Mouse (Mus musculus) CD8-positive naive resting alpha-beta T cell, adult 2 months (primary cell): ENCODE data around the gene Gadl1.

ENCODE experiments used
- DNase-seq, 2 experiments: peaks; one replicate each; pipeline ENCODE4 v3.0.0; 2022; ENCODE audit warnings: low read depth in 2 of 2, low spot score in 2 of 2

Gadl1 gene

GRCm38 (mm10) chr9:115909155-115909554 lies at the start of gene Gadl1:
Gene Gadl1, plus strand, starts transcription at chr9:115909455.
- DNase-seq: no peak

- DNase-seq: no peak
Measured at GRCm38 (mm10) chr9:115862802-115863201, 46.5 kb upstream of the Gadl1 start.

GRCm38 (mm10) chr9:115863326-115863725 lies 45.9 kb upstream of the Gadl1 start:
- DNase-seq: peak in 1 of 2 experiments; percentile 27

DNA sequence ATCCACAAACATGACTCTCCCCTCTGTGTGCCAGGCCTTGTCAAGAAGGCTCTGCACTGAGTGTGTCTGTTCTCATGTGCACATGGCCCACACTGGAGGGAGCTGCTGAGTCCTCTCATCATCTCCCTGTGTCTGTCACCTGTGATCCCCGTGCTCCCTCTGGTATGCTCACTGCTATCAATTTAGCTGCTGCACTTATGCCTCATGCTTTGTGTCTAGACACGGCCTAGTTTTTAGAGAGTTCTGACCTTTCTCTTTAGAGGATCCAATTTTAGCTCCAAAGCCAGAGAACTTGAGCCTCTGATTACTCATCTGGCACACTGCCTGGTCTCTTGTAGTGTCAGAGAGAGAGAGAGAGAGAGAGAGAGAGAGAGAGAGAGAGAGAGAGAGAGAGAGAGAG lies 42.0 kb upstream of the Gadl1 start:
- DNase-seq: no peak

- DNase-seq: no peak
Measured at GRCm38 (mm10) chr9:115870168-115870567, 39.1 kb upstream of the Gadl1 start.

GRCm38 (mm10) chr9:115870640-115871039 lies 38.6 kb upstream of the Gadl1 start:
- DNase-seq: no peak

DNA sequence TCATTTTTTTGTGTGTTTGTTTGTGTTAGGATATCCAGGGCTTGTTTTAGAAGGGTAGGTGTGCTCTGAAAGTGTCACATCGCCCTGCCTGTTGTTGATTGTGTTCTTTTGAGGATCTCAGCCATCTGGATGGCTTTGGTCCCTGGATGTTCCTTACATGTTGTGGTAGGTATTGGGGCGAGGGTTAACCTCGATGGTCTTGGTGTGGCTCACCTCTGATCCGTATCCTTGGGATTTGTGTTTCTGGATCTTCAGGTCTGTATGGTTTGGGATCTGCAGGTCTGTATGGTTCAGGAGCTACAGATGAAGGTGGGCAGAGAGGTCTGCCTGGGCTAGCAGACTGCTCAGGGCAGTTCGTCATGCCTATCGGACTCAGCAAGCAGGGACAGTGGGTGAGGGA lies 28.8 kb upstream of the Gadl1 start:
- no peak for DNase-seq

DNA sequence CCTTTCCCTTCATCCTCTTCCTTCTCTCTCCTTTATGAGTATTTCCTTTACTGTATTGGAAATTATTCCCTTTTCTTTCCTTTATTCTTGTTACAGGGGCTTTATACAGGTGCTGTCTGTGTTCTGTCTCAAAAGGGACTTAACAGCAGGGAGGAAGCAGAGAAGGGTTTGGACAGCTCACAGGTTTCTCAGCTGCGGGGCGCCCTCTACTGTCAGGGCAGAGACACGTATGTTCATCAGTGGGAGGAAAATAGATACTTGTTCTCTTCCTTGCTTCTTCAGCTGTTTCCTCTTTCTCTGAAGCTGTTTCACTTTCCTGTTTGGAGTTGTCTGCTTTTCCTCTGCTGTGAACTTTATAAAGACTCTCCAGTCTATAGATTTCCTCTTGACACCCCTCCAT lies 28.1 kb upstream of the Gadl1 start:
- peak; percentile 14 to 20 for DNase-seq

- DNase-seq: no peak
Measured at GRCm38 (mm10) chr9:115882627-115883200, 26.5 kb upstream of the Gadl1 start.

DNA sequence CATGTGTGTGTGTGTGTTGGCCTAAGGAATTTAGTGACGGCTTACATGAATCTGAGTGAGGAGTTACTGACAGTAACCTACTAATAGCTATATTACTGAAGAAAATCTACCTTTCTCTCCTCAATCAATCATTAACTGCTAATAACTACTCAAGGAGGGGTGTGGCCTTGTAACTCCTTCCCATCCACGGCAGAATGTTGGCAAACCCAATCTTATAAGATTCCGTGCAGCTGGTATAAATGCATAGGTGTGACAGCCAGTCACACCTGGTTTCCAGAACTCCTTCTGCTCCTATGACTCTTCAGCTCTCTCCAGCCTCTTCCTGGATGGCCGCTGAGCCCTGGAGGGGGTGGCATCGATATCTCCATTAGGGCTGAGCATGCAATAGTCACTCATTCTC lies 25.8 kb upstream of the Gadl1 start:
- DNase-seq: no peak

GRCm38 (mm10) chr9:115887571-115887970 lies 21.7 kb upstream of the Gadl1 start:
- no peak for DNase-seq

DNA sequence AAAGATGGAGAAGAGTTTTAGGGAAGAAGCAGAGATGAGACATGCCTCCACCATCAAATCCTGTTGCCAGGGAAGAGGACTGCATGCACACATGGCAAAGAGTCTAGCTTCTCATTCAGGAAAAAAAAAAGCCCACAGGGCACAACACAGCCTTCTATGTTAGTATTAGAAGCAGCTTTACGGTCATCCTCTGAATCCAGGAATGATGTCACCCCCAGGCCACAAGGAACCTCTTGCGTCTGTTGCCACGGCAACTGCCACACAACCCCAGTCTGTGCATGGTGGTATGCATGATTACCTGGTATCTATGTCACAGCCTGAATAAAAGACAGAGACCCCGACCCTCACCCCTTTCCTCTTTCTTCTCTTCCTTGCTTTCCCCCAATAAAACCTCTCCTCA lies 16.1 kb upstream of the Gadl1 start:
- DNase-seq: no peak

GRCm38 (mm10) chr9:115893947-115894346 lies 15.3 kb upstream of the Gadl1 start:
- DNase-seq: no peak

DNA sequence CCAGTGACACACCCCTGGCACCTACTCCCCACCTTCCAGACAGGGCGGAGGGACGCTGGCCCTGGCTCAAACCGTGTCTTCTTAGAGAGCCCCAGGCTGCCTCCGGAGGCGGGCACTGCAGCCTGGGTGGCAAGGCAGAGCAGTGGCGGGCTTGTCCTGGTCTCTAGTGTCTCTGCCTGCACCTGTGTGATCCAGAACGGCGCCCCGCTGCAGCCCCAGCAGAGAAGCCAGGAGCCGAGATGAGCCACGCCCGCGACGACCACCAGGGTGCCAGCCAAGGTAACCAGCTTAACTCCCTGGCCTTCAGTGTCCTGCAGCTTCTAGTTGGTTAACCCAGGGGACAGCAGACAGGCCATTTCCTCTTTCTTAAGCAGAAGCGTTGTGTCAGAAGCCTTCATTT lies 930 bp upstream of the Gadl1 start:
- DNase-seq: no peak

GRCm38 (mm10) chr9:115914006-115914405 lies 4.8 kb downstream of the Gadl1 start:
- DNase-seq: no peak

DNA sequence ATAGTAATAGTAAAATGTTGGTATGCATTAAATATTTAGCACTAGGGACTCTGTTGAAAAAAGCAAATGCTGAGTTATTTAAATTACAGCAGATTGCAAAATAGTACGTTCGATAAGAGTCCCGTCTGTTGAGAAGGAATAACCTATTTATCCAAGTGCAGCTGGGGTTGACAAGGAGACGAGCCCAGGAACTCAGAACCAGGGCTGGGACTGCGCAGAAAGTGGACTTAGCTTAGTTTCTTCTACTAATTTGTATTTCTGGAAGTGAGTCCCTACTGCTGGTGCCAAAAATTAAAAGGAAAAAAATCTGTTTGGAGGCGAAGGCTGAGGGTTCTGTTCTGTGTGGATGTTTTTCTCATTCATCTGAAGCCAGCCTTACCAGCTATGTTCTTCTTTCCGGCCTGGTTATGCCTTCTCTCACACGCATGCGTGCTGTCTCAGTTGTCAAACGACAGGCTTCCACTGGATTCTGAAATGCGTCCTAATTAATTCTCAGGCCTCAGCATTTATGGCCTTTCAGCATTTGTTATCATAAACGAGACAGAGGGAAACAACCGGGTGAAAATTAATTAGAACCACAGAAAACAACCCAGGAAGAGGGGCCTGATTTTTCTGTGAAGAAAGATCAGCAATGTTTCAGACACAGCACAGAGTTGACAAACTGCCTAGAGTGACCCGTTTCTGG lies 6.5 kb downstream of the Gadl1 start:
- DNase-seq: no peak

DNA sequence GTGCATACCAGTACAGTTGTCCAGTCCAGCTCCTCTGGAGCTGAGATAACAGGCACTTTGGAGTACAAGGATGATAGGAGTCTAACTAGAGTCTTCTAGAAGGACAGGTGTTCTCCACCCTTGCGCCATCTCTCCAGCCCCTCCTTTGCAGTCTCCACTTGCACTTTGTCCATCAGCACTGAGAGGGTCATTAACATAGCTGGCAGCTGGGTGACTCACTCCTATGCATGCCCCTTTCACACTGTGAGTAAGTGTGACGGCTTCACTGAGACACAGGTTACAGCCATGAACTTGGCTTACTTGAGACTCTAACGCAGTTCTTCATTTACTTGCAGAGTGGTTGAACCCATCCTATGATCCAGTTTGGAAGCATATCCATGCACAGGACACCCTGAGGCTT lies 10.5 kb downstream of the Gadl1 start:
- DNase-seq: no peak

DNA sequence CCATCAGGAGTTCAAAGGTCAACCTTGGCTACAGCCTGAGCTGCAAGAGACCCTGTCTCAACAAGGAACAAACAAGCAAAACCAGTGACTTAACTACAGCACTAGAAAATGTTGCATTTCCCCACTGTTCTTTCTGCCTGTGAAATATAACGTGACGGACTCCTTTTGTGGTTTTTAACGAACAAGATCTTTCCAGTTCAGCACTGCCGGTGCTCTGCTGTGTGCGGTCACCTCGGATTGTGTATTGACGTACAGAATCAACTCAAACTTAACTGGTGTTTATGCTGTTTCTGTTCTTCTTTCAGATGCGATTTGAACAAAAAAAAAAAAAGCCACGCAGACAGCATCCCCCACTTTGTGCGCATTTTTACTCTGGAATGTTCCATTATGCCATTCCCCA lies 13.4 kb downstream of the Gadl1 start:
- no peak for DNase-seq

DNA sequence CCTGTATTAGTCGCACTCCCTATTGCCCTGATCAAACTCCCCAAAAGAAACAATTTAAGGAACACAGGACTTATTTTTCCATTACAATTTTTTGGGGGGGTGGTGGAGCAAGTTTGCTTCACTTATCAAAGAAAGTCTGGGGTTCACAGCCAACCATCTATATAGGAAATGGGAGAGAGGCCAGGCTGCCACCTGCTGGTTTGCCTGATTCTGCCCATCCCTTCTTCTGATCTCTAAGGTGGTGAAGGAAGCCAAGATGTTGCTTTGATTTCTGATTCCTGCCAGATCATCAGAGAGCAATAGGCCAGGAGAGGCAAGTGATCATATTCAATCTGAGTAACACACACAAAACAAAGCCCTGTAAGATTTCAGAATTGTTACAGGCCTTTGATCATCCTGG lies 14.8 kb downstream of the Gadl1 start:
- DNase-seq: no peak

DNA sequence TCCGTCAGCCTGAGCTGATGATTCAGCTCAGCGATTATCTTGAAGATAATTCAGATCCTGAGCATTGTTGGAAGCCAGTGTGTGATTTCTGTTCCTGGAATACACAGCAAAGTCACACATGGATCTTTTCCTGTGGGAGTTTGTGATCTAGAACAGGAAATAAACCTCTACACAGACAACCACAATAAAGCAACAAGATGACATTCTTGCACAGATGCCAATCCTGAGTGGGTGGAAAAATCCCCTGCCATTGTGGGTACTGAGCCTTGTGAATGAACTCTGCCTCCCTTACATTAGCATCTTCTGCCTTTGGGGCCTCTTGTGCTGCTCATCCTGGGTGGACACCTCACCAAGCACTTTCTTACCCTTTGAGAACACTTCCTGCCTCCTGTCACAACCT lies 22.5 kb downstream of the Gadl1 start:
- DNase-seq: no peak

GRCm38 (mm10) chr9:115932741-115933140 lies 23.5 kb downstream of the Gadl1 start:
- no peak for DNase-seq

GRCm38 (mm10) chr9:115933243-115933964 lies 24.1 kb downstream of the Gadl1 start:
- no peak for DNase-seq

DNA sequence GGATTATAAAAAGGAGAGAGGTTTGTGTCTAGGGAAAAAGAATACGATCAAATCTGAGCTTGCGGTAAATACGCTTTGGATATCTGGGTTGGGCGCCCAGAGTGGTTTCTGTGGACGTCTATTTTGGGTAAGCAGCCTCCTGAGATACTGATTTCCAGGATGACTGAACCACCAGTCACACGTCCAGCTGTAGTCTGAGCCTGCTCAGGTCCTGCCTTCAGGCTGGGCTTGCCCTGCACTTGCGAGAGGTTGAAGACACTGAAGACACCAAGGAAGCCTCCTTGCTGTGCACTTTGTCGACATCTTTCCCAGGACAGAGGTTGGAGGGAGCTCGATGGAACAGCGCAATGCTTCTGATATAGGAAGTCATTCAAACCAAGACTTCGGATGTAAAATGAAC lies 25.0 kb downstream of the Gadl1 start:
- DNase-seq: no peak
